13 mouse cellular contexts compared by ENCODE assay signal in the genomic region with DNA sequence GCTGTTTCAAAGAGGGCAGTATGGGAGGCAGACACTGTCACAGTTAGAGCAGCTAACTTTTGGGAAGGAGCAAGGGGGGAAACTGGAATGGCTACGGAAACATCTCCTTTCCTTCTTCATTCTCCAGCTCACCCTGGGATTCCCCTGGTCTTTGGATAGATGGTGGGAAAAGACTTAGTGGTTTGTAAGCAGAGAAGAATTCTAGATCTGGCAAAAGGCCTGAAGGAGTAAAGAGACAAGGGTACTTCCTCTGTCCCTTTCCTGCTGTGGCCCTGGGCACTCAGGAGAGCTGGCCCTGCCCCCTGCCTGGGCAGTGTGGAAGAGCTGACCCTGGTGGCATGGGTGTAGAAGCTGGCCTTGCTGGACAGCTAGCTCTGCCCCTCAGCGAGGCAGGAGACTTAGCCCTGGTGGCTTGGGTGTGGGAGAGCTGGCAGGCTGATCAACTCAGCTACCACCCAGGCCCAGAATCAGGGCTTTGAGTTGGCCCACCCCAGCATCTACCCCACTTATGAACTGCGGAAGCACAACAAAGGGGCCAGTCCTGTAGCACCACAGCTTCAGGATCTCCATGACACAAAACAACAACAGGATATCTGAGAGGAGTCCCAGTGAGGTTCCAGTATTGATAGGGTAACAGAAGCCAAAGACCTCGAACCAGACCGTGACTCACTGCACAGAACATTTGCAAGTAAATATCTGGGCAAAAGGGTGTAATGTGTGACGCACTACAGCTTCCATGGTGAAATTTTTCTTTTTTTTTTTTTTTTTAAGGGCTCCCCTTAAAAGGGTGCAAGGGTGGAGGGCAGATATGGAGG. TPM values are rescaled to one million over a fixed set of nuclear protein-coding genes. Genes with fewer than 3 reads are reported as not detected.
DNase-seq lines count a peak whose midpoint lies in the region; ATAC-seq lines count a peak whose summit lies in the region.
"Had no signal": no experiment of that assay in that cellular context is flagged by ENCODE, and none has a peak within 500 bp of the region (broad histone marks: within the 10 kb centered on the region; RNA-seq: fewer than 3 reads in every experiment).

No protein-coding gene starts in this region.

- H3K4me1 ChIP-seq in kidney, embryonic 15.5 days: peaks cover 56% of the 10 kb centered on the region
- H3K4me1 ChIP-seq in embryonic facial prominence, embryonic 12.5 days: peaks cover 16% of the 10 kb centered on the region

- 73% methylated on average over 6 of the region's 6 CpGs for WGBS in kidney, embryonic 15.5 days
- 85% methylated on average over 6 of the region's 6 CpGs for WGBS in embryonic facial prominence, embryonic 12.5 days

- H3K4me2 ChIP-seq in kidney, embryonic 15.5 days: no peak overlapping the region
- no peak overlapping the region for H3K4me2 ChIP-seq in embryonic facial prominence, embryonic 12.5 days (replicated peaks)

- no peak overlapping the region for H3K9ac ChIP-seq in kidney, embryonic 15.5 days
- H3K9ac ChIP-seq in embryonic facial prominence, embryonic 12.5 days: no peak overlapping the region

- no peaks in the 10 kb centered on the region for H3K27me3 ChIP-seq in kidney, embryonic 15.5 days
- H3K27me3 ChIP-seq in embryonic facial prominence, embryonic 12.5 days: no peaks in the 10 kb centered on the region

- H3K4me3 ChIP-seq in kidney, embryonic 15.5 days (replicated peaks): no peak overlapping the region
- H3K4me3 ChIP-seq in embryonic facial prominence, embryonic 12.5 days: no peak overlapping the region
- H3K4me3 ChIP-seq: erythroblast, embryonic 14.5 days had no signal

- H3K36me3 ChIP-seq in kidney, embryonic 15.5 days: peaks cover 8% of the 10 kb centered on the region
- peaks cover 27% of the 10 kb centered on the region for H3K36me3 ChIP-seq in embryonic facial prominence, embryonic 12.5 days

- no peak for ATAC-seq in kidney, embryonic 15.5 days (replicated peaks; ENCODE audit: low FRiP score)
- no peak for ATAC-seq in embryonic facial prominence, embryonic 12.5 days (ENCODE audit: insufficient number of reproducible peaks, insufficient read depth, low FRiP score, low TSS enrichment)

- peak; percentile 56 for DNase-seq in adrenal gland, postnatal 14 days
- no peak for DNase-seq in adrenal gland, postnatal 4 days (ENCODE audit: low spot score in 2 of 2)
- no peak for DNase-seq in kidney, postnatal 36 days
- DNase-seq in lung, postnatal 25 days (ENCODE audit: low spot score): peak; percentile 29
- no peak for DNase-seq in cerebellum, postnatal 10 days
- DNase-seq in cerebellum, adult 18-20 months: no peak
- DNase-seq: B cell, adult 2 months; cerebellum, postnatal 36 days; gastrocnemius, postnatal 25 days; kidney, postnatal 25 days had no signal

- H3K9me3 ChIP-seq in kidney, embryonic 15.5 days (replicated peaks): no peaks in the 10 kb centered on the region
- H3K9me3 ChIP-seq in embryonic facial prominence, embryonic 12.5 days: no peaks in the 10 kb centered on the region

- H3K27ac ChIP-seq in kidney, embryonic 15.5 days: peak overlapping the region; percentile 66
- 0 out of 2 replicates have a peak overlapping the region, but pooled peaks have one; percentile 9 for H3K27ac ChIP-seq in embryonic facial prominence, embryonic 12.5 days

RNA-seq across cellular contexts. Expression of gene Kirrel, which starts 58.6 kb away (rescaled TPM):
- total RNA-seq in adrenal gland, postnatal 14 days (2021): 16.2 and 19.7 TPM in 2 replicates
- total RNA-seq in adrenal gland, postnatal 4 days (2021): 10 to 100 TPM; 30.7 to 33.0 TPM
- polyA plus RNA-seq in kidney, embryonic 15.5 days (2015; fragmentation: Nextera tagmentation; extraction: Ambion mirVana): 17.2 and 18.5 TPM in 2 replicates
- polyA plus RNA-seq in embryonic facial prominence, embryonic 12.5 days (2016; fragmentation: Nextera tagmentation; extraction: Ambion mirVana): 25.9 and 26.7 TPM in 2 replicates
- polyA plus RNA-seq: erythroblast, embryonic 14.5 days had no signal

Comparison
In these comparisons a context has a peak if more than half of its experiments do, and no peak if none do; other contexts are left out.
1. DNase-seq: peak in adrenal gland, postnatal 14 days (single experiment) and lung, postnatal 25 days (single experiment); none in adrenal gland, postnatal 4 days (0 of 2), kidney, postnatal 36 days (0 of 2), cerebellum, postnatal 10 days (0 of 2) and cerebellum, adult 18-20 months (0 of 2).